Mouse (Mus musculus): ENCODE measurements around the gene Slc7a5.

GRCm38 (mm10) chr8:121950749-121951655 lies 43.5 kb upstream of the Slc7a5 start:
- TF ChIP-seq CEBPB (IDR thresholded peaks at IDR 0.05; ENCODE audit: low read depth) (no peak), CTCF (IDR thresholded peaks at IDR 0.05; ENCODE audit: control insufficient read depth, insufficient read depth, insufficient read length) (no peak)

Measured in C2C12 (cell line).